Mouse (Mus musculus) testis, adult 2 months (tissue): ENCODE results near the gene Trp73.

Source experiments
- CTCF ChIP-seq: fragments of 200-500 bp; IDR thresholded peaks from 2 replicates; pipeline ENCODE4 v1.5.1; 2012; ENCODE audit warnings: low read depth, mild to moderate bottlenecking, inconsistent platforms, low read length, moderate library complexity; ENCODE audit not compliant: control insufficient read depth, insufficient read depth, insufficient replicate concordance
- POLR2A ChIP-seq: fragments of 200-500 bp; IDR thresholded peaks from 2 replicates; pipeline ENCODE4 v1.6.1; 2012; ENCODE audit warnings: low read depth, mild to moderate bottlenecking, inconsistent platforms, low read length, moderate library complexity; ENCODE audit not compliant: control insufficient read depth

DNA sequence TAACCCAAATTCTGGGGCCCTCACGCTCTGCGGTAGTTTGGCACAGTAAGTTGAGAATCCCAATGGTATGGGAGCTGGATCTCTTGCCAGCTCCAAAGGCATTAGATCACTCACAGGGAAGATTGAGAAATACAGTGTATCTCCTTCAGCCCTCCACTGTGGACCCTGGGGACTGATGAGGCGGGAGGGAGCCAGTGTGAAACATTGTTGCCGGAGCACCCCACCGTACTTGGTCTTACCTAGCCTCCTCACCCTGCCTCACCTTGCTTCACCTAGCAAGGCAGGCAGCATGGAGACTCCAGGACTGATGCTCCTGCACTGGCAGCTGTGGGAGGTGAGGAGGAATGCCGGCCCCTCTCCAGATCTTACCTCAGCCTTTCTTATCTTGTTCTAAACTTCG, 84.5 kb downstream of the Trp73 start:
- TF ChIP-seq CTCF (no peak), POLR2A (no peak)
